Mouse (Mus musculus): Measurements from ENCODE around the gene Zbtb5.
"Not testable (repeated sequence)": the region's sequence is repeated elsewhere in the genome, so short reads cannot be mapped to it uniquely, and the experiment has no call there.

Gene Zbtb5

DNA sequence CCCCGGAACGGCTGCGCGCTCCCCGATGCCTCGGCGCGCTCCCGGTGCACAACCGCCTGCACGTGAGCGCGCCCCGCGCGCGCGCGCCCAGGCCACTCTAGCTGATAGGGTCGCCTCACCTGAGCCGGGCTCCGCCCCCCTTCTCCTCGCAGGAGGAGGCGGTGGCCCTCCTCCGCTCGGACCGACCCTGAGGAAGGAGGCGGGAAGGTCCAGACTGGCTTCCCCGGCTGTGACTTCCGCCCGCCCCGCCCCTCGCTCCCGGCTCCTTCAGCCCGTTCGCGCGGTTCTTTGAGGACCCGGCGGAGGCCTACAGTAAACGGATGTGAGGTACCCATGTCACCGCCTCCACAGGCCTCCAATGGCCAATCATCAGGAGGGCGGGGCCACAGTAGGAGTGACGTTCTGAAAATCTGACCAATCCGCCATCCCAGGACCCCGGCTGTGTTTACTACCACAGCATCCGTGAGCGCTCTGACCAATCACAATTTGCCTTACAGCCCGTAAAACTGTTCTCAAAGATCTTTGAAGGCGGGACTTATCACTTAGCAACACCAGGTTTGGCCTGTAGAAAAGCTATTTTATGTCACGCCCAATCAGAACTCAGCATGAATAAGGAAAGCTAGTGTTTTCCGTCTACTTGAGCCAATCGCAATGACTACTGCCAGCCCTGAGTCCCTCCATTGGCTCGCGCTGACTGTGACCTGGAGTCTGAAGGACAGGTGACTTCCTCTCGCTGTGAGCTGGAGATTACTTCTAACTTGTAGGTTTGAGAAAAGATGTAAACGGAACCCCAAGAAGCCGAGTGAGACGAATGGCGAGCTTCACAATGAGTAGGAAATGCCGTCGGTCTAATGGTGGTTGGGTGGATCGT, at the start of gene Zbtb5:
Gene Zbtb5 (minus strand): TSS at position 308 of the 871 bp plus-strand sequence.
- in situ Hi-C loops (cut with MboI) = no loop called here

DNA sequence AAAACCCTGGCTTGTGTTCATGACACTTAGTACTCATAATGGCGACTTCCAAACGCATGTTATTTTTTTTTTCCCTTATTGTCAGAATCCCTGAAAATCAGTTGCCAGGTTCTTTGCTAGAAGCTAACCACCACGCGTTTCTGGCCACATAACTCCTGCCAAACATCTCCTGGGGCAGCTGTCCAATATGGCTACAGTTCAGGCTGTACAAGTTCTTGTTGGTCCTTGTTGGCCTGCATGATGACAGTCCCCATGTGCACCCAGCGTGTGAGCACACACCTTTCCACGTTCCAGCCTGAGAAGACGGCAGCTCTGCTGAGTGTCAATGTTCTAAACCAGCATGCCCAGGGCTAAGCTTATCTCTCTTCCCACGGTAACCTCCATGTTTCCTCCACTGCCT, 43.2 kb upstream of the Zbtb5 start:
- in situ Hi-C loops (cut with MboI) = no loop called here

DNA sequence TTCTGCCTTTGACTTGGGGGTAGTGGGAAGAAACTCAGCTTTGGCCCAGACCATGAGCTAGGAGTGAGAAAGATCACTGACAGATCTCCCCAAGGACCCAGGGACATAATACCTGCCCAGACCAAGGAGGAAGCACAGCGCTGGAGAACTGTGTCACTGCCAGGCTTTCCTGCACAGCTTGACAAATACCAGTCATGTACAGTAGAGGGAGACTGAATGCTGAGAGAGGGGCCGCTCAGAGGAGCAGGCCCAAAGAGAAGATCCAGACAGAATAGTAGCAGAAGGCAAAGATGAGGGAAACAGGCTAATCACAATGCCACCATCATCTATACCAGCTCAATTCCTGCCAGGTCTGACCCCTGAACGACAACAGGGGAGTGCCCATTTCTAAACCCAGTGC, 42.6 kb upstream of the Zbtb5 start:
- in situ Hi-C loops (cut with MboI) = no loop called here

DNA sequence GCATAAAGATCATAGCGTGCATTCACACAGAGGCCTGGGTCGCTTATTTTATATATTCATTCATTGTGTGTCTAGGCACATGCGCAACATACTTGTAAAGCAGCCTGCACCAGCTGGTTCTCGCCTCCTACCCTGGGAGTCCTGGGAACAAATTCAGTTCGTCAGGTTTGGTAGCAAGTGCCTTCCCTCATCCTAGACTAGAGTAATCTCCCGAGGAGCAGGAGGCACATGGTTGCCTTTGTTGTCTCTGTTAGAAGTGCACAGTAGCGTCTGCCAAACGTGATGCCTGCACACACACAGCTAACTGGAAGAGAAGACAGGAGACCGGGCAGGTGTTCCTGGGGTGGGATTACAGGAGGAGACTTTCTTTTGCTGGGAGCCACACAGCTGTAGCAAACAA, 35.7 kb upstream of the Zbtb5 start:
- in situ Hi-C loops (cut with MboI) = no loop called here

DNA sequence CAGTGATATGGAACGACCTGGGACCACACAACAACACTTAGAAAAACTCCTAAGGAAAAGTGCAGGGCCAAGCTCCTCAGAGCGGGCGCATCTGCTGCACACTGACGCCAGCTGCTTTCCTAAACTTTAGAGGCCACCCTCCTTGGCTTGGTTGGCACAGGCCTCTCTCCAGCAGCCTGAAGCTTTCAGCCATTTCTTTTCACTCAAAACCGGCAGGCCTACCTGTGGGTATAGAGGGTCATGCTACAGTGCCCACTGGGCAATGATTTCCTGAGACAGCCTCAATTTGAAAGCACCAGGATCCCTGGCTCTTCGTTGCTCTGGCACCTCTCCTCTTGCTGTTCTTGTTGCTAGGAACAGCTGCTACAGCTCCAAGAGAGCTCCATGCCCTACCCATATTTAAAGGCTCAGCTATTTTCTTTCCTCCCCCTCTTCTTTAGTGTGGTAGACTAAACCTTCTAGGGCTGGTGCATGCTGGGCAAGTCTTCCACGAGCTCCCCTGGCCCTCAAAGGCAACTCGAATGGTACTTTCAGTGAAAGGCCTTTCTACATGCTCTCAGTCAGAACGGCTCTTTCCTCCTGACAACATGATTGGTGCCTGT, 35.2 kb upstream of the Zbtb5 start:
- in situ Hi-C loops (cut with MboI) = no loop called here

DNA sequence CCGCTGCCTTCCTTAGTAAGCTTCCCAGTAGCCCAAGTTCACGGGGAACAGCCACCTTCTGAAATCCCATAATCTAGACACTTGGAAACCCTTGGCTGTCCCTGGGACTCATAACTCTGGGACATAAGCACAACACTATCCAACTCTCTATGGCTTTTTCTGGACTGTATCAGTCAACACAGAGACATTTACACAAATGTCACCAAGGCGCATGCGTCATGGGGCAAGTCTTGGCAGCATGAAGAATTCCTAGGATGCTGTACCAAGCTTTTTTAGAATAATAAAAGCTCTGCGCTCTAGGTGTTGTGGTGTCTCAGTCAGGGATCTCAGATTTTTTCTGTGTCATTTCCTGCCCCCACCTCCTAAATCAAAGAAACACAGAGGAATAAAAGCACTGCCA, 34.5 kb upstream of the Zbtb5 start:
- in situ Hi-C loops (cut with MboI) = no loop called here

DNA sequence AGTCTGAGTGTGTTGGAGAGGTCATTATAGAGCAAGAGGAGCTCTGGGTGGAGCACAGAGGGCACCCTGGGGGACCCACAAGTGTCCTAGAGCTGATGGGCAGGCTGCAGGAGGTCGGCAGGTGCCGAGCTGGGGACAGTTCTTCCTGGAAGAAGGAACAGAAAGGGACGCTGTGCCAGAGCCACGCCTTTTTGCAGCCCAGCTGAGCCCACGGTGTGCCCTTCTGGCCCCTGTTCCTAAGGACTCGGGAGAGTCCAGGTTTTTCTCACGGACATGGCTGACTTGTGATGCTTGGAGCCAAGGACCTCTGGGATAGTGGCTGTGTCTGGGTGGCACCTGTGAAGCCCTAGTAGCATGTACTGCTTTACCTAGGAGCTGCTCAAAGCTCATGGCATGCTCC, 28.6 kb upstream of the Zbtb5 start:
- in situ Hi-C loops (cut with MboI) = no loop called here

DNA sequence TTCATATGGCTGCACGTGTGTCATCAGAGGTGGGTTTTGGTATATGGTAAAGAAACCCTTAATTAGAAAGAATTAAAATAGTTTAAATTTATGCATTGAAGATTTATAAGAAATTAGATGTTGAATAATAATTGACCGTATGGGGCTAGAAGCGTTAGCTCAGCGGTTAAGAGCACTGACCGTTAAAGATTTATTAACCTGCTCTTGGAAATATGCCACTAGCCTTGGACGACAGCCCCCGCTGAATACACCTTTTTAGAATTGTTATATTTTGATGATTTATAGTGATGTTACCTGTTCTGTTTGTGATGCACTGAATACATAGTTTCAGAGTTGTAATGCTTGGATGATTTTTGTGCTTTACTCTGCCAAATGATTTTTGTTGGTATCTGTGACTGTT, 27.3 kb upstream of the Zbtb5 start:
- in situ Hi-C loops (cut with MboI) = not testable (repeated sequence)

DNA sequence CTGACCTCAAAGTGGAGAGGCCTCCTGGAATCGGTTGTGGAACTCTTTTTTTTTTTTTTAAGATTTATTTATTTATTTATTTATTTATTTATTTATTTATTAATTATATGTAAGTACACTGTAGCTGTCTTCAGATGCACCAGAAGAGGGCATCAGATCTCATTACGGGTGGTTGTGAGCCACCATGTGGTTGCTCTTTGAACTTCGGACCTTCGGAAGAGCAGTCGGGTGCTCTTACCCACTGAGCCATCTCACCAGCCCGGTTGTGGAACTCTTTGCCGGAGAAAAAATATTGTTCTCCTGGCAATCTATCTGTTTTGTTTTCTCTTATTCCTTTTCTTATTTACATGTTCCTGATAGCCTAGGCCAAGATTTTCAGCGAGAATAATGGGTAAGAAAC, 26.7 kb upstream of the Zbtb5 start:
- in situ Hi-C loops (cut with MboI) = not testable (repeated sequence)

DNA sequence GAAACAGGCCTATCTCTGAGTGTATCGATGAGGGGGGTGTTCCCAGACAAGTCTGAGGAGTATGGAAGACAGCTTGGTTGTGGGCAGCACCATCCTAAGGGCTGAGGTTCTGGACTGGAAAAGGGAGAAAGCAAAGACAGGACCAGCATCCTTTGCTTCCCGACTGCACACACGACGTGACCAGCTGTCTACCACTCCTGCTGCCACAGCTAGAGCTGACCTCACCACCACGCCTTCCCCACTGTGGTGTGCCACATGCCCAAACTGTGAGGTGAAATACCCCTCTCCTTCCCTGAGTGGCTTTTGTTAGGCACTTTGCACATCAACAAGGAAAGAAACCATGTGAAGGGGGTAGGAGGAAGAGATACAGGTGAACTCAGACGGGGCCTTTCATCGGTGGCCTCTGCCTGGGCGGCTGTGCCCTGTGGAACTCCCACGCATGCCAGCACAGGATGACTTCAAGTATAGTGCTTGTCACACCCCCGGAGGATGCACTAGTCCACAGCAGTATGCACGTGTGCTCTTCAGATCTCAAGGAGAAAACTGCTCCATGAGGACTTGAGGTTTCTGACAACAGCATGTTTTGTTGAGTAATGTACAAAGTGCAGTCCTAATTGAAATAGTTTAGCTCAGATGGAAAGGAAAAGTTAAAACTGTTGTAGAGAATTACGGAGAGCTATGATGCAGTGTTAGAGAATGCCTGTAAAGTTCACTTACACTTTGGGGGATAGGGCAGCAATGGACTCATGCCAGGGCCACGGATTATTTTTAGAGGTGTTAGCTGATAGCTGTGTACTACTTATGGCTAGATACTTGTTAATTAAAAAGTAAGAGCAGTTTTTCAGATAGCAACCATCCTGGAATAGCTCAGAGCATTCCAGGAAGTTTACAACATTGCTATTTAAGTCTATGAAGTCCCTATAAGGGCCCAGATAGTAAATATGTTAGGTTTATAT, 25.5 kb upstream of the Zbtb5 start:
- in situ Hi-C loops (cut with MboI) = no loop called here

DNA sequence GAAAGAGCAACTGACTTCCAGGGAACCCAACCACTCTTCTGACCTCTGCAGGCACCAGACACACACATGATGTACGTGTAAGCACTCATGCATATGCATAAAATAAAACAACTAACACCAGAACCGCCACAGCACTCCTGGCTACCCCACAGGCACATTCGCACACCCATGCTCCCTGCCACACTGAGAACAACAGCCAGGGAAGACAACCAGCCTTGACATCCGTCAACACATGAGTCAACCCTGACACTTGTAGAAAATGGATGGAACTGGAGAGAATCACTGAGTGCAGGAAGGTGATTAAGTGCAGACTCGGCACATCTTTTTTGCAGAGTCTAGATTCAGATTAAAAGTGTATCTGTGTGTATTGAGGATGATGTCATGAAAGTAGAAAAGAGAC, 24.4 kb upstream of the Zbtb5 start:
- in situ Hi-C loops (cut with MboI) = no loop called here

DNA sequence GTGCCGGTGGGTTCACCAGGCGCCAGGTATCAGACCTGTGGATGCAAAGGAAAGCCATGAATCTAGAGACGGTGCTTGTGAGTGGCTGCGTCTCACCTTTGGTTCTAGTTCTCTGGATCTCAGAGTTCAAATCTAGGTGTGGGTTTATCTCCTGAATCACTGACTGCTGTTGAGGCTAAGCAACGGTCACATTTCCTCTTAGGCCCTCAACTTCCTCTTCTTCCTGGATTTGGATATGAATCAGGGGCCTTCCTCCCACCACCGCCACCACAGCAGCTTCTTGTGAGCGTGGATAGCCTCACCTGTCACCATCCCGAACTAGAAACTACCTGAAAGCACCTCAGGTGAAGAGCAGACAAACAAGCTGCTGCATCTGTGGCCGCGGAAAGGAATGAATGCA, 23.8 kb upstream of the Zbtb5 start:
- in situ Hi-C loops (cut with MboI) = no loop called here

DNA sequence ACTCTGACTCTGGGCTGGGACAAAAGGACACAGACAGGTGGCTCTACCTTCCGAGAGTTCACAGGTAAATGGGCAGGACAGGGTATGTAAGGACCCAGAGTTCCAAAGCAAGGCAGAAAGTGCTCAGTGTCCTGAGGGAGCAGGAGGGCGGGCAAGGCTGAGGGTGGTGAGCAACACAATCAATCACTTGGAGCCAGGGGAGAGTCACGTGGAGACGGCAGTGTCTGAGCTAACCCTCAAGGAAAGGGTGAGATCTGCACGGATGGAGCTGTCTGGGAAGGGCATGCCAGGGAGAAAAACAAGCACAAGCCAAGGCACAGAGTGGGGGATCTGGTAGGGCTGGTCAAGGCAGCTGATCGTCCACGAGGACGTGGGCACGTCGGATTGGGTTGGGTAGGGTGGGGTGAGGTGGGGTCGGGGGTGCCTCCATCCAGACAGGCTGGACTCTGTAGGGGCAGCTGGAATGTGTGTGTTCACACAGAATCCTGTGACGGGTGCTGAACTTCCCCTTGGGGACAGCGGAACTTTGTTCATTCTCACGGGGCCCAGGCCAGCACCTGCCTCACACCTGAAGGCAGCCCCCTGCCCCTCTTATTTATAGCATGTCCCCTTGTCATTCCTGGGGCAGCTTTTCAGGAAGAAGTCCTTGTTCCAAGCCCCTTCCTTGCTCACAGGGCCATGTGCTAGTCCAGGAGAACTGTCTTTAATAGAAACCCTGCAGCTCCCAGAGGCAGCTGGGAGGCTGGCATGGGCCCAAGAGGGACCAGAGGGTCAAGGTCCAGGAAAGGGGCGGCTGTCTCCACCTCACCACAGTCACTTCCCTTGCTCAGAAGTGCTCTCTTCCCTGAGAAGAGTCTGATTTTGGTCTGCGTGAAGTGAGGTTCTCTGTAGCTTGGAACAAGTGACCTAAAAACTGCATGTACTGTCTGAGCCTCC, 22.7 kb upstream of the Zbtb5 start:
- in situ Hi-C loops (cut with MboI) = no loop called here

DNA sequence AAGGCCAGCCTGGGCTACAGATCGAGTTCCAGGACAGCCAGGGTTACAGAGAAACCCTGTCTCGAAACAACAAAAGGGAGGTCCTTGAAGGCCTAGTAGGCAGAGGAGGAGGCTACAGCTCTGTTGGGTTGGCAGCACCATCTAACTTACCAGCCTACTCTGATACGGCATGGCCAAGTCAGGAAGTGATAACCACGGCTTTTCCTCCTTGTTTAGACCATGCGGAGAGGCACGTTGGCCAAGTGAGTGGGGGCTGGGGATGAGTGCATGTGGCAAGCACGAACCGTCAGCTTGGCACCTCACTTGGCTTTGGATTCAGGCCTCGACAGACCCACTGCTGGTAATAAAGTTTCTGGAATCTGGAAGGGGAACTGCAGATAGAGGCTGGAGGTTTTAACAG, 20.4 kb upstream of the Zbtb5 start:
- in situ Hi-C loops (cut with MboI) = no loop called here

DNA sequence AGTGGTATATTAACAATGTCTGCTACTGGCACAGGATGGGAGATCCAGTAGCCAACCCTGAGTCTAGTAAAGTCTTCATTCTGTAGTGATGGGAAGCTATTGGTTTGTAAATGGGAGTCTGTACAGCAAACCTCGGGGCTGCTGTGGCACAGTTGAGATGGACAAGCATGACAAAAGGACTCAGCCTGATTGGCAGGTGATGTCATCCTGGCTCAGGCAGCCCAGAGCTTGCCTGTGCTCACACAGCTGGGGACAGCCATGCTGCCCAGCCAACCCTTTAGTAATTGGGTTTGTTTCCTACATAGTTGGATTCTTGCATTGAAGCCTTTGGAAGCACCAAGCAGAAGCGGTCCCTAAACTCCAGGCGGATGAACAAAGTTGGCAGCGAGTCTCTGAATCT, 14.2 kb upstream of the Zbtb5 start:
- in situ Hi-C loops (cut with MboI) = no loop called here

DNA sequence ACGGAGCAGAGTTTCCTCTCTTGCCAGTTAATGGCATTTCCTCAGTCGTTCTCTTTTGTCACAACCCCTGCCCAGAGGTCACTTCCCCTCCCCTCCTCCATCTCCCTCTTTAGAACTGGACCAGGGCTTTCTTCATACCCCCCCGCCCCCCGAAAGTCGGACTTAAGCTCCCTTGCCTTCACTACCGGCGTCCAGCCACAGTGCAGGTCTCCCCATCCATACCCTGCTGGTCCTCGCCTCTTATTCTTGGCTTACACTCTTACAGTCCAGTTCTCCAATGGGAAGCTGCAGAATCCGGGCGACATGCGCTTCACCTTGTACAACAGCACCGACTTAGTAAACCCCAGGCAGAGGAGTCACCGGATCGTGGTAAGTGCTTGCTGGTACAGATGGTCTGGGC, 6.8 kb upstream of the Zbtb5 start:
- in situ Hi-C loops (cut with MboI) = no loop called here

DNA sequence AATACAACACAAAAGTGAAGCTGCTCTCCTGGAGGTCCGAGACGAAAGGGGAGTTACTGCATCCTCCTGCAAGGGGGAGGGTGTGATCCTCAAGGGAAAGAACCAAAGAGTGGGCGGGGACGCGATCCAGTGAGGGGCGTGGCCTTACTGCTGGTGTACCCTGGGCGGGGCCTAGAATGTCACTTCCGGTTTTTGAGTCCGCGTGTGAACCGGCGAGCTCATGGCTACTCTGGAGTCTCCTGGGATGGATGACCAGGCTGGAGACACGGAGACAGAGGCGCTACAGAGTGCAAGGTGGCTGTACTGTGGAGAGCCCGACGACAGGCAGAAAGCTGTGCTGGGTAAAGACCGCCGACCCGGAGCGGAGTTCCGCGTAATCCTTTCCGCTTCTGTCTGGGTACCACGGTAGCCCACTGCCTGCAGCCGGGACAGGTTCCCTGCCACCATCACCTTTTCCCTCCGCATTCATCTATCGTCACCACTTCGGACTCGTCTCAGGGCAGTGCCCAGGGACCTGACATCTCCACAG, 6.3 kb upstream of the Zbtb5 start, which contains the start of gene Polr1e:
Gene Polr1e (plus strand): TSS at position 132 of the 529 bp plus-strand sequence.
- in situ Hi-C loops (cut with MboI) = no loop called here

DNA sequence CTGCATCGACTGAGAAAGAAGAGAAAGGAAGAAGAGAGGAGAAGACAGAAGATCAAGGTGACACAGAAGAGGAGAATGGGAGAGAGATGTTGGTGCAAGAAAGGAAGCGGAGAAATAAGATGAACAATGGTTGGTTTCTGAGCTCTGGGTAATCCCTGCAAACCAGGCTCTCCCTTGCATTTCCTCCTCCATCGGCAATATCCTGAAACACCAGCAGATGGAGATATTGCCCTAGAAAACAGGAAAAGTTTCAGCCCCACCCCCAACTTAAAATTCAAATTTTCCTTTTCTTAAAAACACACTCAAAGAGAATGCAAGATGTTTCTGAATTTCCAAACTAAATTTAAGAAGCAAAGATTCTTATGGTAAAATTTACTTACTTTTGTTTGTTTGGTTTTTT, 3.4 kb upstream of the Zbtb5 start:
- in situ Hi-C loops (cut with MboI) = no loop called here

DNA sequence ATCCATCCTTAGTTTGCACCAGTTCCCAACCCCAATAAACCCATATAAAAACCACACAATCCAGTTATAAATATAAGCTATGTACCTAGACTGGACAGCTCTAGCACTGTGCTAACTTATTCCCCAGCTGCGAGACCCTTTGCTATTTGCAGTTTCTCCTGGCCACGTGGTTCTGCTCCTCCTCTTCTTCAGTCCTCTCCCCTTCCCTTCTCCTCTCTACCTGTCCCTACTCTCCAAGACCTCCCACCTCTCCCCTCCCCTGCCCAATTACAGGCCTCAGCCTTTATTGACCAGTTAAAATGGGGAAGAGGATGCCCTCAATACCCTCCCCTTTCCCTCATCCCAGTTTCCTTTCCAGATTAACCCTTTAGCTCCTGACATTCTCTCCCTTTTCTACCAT, 1.3 kb upstream of the Zbtb5 start:
- in situ Hi-C loops (cut with MboI) = no loop called here

DNA sequence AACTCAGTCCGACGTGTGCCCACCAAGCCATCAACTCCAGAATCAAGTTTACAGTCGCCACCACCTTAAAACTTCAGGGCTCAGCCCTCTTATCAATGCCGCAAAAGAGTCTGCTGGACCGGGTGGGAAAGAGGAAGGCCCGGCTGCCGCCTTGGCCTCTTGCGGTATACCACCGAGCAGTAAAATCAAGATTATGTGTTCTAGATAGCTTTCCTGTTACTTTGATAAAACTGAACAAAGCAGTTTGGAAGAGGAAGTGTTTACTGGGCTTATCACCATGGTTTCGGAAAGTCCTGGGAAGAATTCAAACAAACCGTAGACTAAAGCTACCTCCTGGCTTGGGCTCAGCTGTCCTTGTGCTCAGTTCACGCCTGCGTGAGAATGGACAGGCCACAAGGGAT, 819 bp upstream of the Zbtb5 start:
- in situ Hi-C loops (cut with MboI) = no loop called here

DNA sequence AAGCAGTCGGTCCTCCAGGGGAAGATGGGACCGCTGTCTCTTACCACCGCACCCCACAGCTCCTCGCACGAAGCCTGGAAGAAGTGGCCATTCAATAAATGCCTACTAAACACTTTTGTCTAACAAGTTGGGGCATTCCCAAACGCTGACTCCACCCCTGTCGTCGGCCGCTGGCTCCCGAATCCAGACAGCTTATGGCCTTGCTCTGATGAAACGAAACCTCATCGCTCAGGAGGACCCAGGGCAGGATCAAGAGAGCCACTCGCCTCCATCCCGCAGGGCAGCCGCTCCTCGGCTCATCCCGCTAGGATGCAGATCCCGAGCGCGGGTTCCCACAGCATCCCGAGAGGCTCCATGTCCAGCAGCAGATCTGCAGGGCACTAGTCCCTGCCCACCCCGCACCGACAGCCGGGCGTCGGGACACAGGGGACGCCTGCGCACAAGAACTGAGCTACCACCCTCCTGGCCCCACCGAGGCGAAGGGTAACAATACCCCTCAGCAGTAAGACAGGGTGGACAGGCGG, 569 bp downstream of the Zbtb5 start:
- in situ Hi-C loops (cut with MboI) = no loop called here

Data from mature B cell (primary cell).